Mouse (Mus musculus) ovary, adult 18-20 months (tissue): Measurements from ENCODE around the gene Polr3c.
"Not testable (repeated sequence)": the region's sequence is repeated elsewhere in the genome, so short reads cannot be mapped to it uniquely, and the experiment has no call there.

Experiments
- DNase-seq: peaks from one replicate; pipeline ENCODE4 v3.0.0; 2022; ENCODE audit warnings: low spot score, mixed read lengths

The Polr3c gene

GRCm38 (mm10) chr3:96727343-96727827 is at the start of gene Polr3c, which contains the start of gene Rnf115:
TSS of gene Polr3c (minus strand) at chr3:96727628.
TSS of gene Rnf115 (plus strand) at chr3:96727664.
- DNase-seq: peak; percentile 97

GRCm38 (mm10) chr3:96777120-96777519 is 49.7 kb upstream of the Polr3c start:
- no peak for DNase-seq

DNA sequence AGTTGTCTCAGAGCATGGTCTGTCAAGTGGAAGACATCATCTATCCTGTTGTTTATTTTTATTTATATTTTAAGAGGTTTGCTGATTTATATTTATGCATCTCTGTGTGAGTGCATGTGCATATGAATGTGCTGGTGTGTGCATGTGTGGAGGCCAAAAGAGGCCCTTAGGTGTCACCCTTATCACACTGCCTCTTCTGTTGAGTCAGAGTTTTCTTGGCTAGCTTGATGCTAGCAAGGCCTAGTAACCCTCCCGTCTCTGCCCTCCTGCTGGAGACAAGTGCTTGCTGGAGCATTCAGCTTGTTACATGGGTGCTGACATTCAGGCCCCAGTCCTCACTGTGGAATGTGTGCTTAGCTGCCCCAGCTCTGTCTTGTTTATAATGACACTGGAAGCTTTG is 45.5 kb upstream of the Polr3c start:
- DNase-seq: no peak

DNA sequence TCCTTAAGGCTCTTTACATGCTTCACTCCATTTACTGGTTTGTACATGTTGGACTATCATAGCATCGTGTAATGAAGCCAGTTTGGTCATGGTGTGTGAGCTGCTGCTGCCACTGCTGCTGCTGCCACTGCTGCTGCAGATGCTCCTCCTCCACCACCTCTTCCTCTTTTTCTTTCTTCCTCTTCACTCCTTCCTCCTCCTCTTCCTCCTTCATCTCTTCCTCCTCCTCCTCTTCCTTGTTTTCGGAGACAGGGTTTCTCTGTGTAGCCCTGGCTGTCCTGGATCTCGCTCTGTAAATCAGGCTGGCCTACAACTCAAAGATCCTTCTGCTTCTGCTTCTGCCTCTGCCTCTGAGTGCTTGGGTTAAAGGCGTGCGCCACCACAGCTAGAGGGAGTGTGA is 42.5 kb upstream of the Polr3c start:
- DNase-seq: no peak

DNA sequence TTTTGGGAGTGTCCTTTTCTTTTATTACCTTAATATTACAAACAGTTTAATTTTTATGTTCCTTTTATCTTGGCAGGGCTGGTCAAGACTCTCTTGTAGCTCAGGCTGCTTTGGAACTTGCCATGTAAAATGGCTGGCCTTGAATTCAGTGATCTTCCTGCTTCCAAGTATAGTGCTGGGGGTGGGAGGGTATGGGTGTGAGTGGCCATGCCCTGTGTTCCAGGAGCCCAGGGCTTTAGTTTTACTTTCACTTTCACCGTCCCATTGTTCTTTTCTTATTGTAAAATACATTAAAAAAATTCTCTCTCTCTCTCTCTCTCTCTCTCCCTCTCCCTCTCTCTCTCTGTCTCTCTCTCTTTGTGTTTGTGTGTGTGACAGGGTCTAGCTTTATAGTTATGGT is 37.1 kb upstream of the Polr3c start:
- no peak for DNase-seq

DNA sequence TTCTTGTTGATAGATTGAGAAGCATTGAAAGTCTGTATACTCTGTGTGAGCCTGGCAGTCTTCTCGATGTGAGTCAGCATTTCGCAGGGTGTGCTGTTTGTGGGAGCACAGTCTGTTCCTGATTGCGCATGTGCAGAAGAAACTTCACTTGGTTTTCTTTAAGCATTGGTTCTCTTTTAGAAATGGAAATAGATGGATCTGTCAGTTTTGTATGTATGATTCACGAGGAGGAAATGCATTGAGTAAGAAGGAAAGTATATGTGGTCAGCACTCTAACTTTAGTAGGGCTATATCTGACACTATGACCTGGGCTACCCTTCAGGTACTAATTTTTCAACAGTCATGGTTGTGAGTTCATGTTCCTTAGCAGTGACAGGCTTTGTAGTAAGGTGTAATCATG is 32.3 kb upstream of the Polr3c start:
- no peak for DNase-seq

GRCm38 (mm10) chr3:96757691-96758090 is 30.3 kb upstream of the Polr3c start:
- DNase-seq: no peak

DNA sequence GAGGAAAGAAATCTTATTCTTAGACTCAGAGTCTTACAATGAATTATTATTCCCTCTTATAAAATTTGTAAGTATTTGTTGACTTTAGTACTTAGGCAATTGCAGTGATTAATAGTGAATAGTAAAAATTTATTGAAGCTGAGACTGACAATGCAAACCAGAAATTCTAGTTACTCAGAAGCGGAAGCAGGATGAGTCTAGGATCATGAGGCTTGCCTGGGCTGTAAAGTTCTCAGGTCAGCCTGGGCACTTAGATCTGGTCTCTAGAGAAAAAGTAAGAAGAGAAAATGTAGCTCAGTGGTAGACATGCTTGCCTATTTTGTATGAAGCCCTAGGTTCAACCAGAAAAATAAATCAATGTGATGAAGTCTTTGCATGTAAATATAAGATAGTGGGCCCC is 28.5 kb upstream of the Polr3c start:
- no peak for DNase-seq

- no peak for DNase-seq
These were observed 19.4 kb upstream of the Polr3c start for GRCm38 (mm10) chr3:96746829-96747228.

DNA sequence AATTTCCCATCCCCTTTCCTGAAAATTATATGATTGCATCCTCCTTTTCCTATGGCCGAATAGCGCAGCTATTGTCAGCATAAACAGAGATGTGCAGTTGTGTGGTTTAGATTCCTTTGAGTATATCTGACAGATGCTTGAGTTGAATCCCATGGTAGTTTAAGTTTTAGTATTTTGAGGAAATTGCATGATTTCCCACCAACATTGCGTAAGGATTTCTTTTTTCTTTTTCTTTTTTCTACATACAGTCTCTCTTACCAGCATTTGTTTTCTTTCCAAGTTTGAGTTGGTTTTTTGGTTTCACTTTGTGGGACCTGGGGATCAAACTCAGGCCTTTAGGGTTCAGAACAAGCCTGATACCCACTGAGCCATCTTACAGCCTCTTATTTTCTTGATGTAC is 16.9 kb upstream of the Polr3c start:
- no peak for DNase-seq

GRCm38 (mm10) chr3:96740279-96740678 is 12.9 kb upstream of the Polr3c start:
- not testable (repeated sequence) for DNase-seq

DNA sequence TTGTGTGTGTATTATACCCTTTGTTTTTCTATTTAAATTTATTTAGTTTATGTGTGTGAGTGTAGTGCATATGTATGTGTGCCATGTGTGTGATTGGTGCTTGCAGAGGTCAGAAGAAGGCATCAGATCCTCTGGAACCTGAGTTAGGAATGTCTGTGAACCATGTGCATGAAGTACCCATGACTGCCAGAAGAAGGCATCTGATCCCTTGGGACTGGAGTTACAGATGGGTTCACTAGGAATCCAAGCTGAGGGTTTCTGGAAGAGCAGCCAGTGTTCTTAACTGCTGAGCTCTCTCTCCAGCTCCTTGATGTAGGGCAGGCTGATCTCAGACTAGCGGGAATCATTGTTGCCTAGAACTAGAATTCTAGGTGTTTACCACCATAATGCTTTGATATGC is 10.6 kb upstream of the Polr3c start:
- no peak for DNase-seq

GRCm38 (mm10) chr3:96737013-96737740 is 9.7 kb upstream of the Polr3c start:
- DNase-seq: no peak

DNA sequence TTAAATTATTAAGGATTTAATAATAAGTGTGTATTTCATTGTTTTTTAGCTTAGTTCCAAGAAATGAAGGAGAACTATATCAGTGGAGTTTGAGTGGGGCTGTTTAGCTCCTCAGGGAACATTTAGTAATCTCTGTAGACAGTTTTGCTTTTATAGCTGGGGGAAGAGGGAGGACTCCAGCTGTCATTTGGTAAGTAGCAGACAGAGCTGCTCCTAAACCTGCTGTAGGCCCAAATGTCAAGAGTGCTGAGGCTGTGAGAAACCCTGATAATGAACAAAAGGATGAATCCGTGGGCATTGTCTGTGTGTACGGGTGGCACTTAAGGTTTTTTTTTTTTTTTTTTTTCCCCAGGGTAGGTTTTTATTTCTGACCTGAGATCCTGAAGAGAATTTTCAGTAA is 7.8 kb upstream of the Polr3c start:
- DNase-seq: no peak

DNA sequence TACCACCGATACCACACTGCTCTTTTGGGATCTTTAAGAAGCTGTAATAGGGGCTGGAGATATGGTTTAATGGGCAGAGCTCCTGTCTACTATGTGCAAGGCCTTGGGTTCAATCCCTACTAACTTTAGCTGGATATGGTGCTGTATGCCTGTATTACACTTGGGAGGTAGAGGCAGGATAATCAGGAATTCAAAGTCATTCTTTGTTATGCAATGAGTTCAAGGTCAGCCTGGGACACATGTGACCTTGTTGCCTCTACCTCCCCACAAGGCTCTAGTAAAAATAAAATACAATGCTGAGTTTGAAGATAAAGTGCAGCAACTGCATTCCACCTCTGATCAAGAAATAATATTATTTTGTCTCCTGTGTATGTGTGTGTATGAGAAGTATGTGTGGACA is 6.6 kb upstream of the Polr3c start:
- DNase-seq: no peak

- no peak for DNase-seq
These were observed 3.4 kb upstream of the Polr3c start for GRCm38 (mm10) chr3:96730785-96731184.

GRCm38 (mm10) chr3:96729403-96729784 is 2.0 kb upstream of the Polr3c start:
- DNase-seq: no peak

GRCm38 (mm10) chr3:96728634-96729402 is 1.4 kb upstream of the Polr3c start:
- DNase-seq: no peak

GRCm38 (mm10) chr3:96727828-96728633 is 603 bp upstream of the Polr3c start:
- no peak for DNase-seq

- no peak for DNase-seq
These were observed 8.3 kb downstream of the Polr3c start for GRCm38 (mm10) chr3:96719173-96719572.

DNA sequence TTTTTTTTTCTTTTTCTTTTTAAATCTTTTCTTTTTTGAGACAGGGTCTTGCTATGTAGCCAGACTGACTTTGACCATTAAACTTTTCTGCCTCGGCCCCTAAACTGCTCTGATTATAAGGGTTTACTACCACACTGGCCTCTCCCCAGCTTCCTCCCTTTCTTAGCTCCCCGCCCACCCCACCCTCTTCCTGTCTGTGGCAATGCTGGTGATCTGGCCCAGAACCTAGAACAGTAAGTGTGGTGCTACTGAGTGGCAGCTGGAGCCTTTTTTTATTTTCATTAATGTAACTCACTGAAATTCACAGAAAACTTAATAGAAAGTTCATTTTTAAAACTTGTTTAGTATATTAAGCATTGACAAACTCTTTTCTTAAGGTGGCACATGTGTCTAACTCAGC is 11.6 kb downstream of the Polr3c start:
- DNase-seq: no peak

GRCm38 (mm10) chr3:96714286-96714685 is 13.1 kb downstream of the Polr3c start:
- no peak for DNase-seq

GRCm38 (mm10) chr3:96708684-96709064 is 18.8 kb downstream of the Polr3c start:
- no peak for DNase-seq
